Mouse (Mus musculus): Measurements from ENCODE around the gene Adam3.

Gene Adam3

DNA sequence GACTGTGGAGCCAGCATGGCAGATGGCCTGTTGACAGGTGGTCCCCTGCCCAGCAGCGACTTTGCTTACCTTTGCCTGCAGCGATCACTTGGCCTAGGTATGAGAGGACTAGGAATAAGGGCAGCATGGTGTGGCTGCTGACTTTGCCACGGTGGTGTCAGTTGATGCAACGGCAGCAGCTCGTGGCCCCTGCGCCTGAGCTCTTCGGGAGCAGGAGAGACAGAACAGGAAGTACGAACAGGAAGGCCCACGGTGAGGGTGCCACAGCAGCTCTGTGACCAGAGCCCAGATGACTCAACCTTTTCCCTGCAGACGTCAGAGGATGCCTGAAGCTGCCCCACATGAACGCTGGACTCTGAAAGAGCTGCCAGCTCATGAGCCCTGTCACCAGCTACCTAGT, at the start of gene Adam3:
TSS of gene Adam3 (minus strand) at position 223 of the 400 bp plus-strand sequence.
- peak in 1 of 2 experiments; percentile 57 for DNase-seq (ENCODE audit: low spot score in 2 of 2)

DNA sequence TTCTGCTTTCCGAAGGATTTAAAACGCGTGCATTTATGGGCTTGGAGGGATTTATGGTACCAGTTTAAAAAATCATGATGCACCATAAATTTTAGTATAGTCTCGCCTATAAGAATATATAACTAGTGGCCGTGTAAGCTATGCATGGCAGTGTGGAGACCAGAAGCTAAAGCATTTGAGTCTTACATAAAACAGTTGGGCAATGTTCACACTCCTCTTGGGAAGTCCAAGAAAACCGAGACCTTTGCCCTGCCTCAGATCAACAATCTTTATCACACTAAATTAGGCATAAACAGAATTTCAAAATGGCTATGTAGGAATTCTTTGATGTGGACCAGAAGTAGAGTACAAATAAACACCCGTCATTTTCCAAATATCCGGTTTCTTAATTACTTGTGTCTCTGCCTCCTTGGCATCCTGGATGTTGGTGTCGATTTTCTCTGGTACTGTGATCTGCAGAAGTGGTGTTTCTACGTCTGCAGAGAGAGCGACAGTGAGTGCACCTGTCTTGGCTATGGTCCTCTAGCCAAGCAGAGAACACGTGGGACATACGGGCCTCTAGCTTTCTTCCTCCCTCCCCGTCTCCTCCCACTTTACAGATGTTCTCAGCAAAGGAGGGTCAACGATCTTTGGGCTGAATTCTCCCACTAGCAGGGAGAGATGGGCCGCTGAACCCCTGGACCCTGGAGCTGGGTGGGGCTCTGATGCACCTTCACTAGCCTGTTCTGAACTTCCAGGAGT, 596 bp downstream of the Adam3 start:
- DNase-seq (ENCODE audit: low spot score in 2 of 2) = no peak

Data from spleen, postnatal 4 days (tissue).